Mouse (Mus musculus) thymus, postnatal 10 days (tissue): ENCODE measurements around the gene Fam173b.

Experiments used
- DNase-seq, 2 experiments: peaks; one replicate each; pipeline ENCODE4 v3.0.0; 2021; ENCODE audit warnings: low spot score in 2 of 2

The Fam173b gene

DNA sequence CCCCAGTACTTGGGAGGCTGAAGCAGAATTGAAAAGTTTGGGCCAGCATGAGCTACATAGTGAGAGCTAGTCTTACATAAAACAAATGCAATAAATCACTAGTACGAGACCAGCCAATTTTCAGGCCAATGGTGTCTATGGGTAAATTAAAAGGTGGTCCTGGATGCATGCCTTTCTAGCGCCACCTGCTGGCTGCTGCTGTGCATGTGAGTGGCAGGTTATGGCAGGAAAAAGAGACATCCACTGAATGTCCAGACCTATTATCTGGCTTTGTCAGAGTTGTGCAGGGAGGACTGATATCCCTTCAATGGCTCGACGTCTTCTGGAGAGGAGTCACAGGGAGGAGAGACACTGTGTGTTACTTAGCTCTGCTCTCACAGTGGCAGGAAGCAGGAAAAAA lies 15.1 kb upstream of the Fam173b start:
- peak; percentile 65 to 88 for DNase-seq

DNA sequence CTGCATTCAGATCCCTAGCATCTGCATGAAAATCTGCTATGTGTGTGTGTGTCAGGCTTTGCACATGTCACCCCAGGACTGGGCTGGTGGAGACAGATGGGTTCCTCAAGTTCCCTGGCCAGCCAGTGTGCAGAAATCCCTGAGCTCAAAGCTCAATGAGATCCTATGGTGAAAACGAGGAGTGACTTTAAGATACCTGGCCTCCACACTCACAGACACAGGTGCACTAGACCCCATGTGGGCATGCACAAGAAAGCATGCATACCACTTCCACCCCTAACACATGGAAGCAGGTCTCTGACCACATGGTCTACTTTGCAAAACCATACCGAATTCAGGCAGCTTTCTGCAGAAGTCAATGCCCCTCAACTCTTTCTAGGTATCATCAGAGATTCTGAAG lies 13.9 kb upstream of the Fam173b start:
- DNase-seq: no peak

DNA sequence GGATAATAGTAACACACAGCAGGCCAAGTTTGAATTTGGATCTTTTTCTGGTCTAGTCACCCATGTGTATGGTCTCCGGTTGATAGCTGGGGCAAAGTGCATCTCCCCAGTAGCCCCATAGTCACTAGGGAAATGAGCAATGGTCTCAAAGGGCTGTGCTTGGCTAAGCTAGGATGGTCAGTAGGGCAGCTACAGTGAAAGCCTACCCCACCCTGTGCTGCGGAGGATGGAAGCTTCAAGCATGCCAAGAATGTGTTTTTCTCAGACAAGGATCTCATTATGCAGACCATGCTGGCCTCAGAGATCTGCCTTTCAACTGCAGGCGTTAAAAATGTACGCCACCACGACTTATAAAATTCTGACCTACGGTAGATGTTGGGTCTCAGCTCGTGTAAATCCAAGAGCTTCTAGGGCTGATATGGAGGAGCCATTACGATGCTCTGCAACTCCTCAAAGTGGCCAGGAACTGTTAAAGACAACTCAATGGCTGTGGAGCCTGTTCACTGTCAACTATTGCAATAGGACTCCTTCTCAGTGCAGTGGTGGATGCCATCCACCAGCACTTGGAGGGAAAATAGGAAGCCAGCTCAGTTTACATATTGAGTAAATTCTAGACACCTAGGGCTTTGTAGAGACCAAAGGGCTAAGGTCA lies 12.5 kb upstream of the Fam173b start:
- DNase-seq: no peak

DNA sequence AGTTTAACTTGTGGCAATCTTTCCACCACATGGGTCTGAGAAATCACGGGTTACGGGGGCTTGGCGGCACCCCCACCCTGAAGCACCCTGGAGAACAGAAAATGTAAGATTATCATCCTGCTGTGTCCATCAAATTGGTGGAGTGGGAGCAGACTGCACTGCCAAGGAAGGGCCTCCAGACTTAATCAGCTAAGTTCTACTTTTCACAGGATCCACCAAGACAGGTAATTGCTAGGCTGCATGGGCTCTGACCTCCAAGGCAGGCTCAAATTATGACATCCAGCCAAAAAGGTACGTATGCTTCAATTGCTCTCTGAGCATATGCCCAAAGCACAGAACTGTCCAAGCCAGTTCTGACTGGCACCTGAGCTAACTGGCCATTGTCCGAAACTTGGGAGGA lies 11.5 kb upstream of the Fam173b start:
- DNase-seq: no peak

DNA sequence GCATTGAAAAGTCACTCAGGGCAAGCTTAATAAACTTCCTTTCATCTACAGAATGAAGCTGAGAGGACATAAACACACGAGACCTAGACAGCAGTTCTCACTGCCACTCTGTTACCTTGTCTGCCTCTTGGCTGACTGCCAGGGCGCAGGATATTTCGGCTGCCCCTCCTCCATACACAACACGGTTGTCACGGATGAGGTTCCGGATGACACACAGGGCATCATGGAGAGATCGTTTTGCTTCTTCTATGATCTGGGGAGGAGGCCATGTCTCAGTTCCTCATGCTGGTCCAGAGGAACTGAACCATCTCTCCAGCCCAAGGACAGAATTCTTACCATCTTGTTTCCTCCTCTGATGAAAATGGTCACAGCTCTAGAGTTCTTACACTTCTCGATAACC lies 9.1 kb upstream of the Fam173b start:
- DNase-seq: no peak

DNA sequence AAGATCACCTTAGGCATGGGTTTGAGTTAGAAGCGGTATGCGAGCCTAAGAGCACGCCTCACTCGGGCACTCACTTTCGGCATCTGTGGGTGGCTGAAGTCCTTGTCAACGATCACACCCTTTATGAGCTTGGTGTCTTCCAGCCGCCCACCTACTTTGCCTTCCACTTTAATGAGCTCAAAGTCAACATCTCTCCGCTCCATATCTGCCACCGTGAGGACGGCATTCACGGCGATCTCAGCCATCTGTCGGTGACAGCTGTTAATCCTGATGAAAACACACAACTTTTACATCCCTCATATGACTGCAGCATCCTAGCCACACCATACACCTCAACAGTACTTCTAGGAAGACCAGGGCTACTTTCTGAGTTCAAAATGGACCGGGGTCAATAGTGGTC lies 7.4 kb upstream of the Fam173b start:
- no peak for DNase-seq

DNA sequence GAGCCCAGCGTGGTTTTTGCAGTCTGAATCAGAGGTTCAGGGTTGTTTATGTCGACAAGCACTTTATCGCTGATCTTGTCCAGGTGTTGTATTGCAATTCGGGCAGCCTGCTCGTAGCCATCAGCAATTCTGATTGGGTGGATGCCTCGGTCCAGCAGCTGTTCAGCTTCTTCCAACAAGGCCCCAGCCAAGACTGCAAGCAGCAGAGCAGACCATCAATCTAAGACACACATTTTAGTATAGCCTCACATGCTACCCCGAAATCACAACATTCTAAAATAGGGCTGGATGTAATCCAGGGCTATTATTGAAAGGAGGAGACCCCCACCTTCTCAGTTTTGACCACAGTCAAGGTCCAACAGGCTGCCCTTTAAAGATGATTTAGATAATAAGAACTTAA lies 6.0 kb upstream of the Fam173b start:
- no peak for DNase-seq

DNA sequence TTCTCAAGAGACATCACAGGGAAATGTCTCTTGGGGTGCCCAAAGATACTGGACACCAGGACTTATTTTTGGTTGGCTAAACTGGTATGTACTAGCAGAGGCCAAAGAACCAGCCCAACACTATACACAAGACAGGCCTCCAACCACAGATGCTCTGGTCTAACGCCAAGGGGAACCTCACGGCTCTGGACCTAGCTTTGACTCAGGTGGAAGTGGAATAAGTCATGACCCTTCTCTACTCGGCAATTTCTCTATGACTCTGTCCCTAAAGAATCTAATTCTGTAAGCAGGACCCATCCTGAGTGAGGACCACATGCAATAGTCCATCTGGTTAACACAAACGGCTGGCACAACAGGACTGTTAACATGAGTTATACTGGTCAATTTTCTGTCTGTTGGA lies 1.8 kb upstream of the Fam173b start:
- DNase-seq: no peak

DNA sequence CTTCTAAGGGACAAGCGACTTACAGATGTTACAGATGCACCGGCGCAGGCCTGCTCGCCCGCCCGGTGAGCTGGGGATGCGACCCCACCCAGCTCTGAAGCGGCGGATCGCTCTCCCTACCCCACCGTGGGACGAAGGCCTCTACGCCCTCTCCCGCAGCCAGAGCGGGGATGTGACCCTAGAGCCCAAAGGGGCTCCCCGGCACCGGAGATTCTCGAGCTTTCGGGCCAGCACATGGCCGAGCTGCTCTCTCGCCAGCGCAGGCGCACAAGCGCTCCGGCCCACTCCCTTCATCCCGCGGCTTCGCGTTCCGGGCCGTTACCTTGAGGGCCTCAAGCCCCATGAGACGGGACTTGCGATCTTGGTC lies 390 bp upstream of the Fam173b start:
- no peak for DNase-seq

DNA sequence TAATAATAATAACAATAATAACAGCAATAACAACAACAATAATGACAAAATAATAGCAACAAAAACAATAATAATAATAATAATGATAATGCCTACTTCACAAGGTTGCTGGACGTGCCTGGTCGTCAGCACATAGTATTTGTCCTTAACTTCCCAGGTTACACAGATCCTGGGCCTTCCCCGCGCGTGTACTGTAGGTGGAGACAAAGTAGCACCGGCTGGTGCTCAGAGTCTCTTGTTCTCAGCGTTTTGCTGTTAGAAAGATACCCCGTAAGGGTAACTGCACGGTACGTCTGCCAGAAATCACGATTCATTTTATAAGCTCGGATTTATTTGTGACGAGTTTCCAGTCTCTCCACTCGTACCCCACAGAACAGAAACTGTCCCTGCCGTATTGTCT lies 774 bp downstream of the Fam173b start:
- peak; percentile 56 to 69 for DNase-seq

DNA sequence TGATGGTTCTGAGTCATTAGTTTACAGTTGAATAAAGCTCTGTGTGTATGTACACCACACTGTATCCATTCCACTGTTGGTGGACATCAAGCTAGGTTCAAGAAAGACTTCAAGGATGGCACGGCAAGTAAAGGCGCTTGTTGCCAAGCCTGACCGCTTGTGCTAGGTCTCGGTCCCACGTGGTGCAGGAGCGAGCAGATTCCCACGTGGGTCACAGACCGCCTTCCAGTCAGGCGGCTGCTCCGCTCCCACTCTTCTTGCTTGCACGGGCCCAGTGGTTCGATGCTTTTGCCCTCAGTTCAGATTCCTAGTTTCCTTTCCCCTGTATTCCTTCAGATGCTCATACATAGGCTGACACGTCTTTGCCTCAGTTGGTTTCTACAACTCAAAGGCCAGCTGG lies 1.5 kb downstream of the Fam173b start:
- no peak for DNase-seq

DNA sequence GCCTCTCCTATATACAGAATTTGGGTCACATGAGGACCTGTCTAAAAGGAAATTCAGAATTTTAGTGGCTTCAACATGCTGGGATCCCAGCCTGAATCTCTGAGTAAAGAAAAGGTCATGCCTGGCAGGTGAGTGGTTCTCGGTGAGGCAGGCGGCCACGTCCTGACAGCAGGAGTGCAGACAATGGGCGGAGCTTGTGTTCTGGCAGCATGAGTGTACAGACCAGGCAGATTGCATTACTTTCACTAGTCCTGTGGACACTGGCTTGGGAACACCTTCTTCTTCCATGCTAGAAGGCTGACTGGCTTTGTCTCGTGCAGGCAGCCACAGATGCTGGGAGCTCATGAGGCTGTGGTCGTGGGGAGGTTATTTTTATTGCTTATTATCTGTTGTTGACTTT lies 5.2 kb downstream of the Fam173b start:
- no peak for DNase-seq

DNA sequence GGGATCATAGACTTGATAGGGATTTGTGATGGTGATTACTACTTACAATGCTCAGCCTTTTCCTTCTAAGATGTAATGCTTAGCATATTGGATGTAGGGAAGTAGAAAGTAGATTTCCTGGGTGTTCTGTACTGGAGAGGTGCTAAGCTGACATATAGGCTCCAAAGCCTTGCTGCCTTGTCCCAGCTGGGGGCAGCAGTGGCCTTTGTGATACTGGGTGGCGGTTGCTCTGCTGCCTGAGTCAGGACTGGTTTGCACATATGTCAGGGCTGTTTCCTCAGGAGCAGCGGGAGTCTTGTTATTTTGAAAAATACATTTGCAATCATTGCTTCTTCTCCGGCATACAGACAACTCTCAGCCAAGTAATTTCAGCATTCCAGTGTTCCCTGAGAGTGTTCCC lies 9.4 kb downstream of the Fam173b start:
- no peak for DNase-seq

DNA sequence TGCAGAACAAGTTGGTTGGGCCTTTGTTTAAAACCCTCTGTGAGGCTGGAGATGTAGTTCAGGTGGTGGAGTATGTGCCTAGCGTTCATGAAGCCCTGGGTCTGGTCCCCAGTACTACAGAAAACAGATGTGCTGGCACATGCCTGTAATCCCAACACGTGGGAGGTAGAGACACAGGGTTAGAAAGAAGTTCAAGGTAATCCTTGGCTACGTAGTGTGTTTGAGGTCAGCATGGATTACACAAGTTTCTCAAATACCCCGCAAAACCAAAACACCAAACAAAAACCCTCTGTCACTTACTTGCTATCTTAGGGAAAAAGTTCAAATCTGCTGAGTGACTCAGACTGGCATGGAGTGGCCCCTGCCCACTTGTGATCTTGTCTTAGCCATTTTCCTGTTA lies 10.3 kb downstream of the Fam173b start:
- no peak for DNase-seq

DNA sequence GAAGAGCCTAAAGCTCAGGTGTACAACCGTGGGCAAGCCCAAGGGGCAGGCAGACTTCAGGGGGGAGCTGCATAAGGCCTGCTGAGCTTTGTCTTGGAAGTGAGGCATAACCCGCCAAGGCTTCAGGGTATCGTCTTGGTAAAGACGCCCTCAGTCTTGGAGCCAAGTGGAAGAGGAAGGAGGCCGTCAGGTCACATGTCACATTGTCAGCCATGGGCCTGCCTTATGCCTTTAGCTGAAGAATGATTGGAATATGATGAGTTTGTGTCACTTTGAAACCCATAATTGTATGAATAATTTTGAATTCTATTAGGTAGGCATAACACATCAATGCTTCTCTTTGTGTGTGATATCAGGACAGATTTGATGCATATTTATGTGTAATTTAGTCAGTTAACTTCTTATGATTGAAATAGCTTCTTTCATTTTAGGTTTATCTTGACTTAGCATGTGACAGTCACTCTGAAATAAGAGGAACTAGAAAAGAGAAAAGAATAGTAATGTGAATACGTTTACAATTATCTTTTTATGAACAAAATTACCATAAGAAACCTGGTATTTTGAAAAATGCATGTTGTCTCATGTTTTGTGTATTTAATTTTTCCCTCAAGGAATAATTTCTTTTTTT lies 12.3 kb downstream of the Fam173b start:
- no peak for DNase-seq

DNA sequence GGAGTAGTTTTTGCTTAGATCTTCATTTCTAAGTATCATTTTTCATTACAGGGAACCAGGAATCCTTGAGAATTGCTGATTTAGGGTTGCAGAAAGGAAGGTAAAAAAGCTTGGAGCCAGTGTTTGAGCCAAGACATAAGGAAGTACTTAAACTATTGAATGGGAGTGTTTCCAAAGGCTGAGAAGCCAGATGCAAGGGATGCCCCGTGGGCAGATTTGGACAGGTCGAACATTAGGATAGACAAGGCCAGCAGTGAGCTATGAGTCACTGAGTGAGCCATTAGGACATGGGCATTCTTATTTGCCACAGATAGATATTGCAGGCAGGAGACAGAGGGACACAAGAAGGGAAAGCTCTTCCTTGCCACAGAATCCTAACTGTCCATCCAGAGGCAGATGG lies 13.0 kb downstream of the Fam173b start:
- DNase-seq: no peak

DNA sequence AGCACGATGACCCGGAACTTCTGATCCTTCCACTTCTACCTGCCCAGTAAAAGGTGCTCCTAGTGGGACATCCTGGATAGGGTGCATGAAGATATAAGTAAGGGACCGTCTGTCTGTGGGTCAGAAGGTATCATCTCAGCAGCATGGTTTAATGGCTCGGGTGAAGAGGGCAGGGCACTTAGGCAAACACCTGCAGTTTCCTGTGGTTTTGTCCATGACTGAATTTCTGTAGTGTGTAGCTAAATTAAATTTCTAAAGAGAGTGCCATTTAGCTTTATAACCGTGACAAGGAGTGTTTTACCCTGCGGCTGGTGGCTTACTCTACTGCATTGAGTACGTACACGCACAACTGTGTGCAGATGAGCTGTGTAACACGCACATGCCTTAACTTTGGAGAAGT lies 15.6 kb downstream of the Fam173b start:
- no peak for DNase-seq

DNA sequence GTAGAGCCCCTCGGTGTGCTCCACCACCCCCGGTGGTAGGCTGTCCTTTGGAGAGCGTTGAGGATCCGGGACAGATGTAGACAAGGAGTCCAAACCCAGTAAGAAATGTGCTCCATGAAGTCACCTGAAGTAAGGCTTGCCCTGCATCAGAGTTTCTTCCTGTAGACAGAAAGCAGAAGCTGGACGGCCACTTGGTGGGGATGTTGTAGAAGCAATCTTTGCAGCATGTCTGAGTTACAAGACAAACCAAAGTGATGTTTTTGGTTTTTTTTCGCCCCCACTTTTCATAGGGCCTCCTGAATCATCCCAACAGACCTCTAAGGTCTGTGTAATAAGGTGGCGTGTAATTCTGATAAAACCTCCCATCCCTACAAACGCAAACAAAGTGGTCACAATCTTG lies 17.9 kb downstream of the Fam173b start:
- no peak for DNase-seq

DNA sequence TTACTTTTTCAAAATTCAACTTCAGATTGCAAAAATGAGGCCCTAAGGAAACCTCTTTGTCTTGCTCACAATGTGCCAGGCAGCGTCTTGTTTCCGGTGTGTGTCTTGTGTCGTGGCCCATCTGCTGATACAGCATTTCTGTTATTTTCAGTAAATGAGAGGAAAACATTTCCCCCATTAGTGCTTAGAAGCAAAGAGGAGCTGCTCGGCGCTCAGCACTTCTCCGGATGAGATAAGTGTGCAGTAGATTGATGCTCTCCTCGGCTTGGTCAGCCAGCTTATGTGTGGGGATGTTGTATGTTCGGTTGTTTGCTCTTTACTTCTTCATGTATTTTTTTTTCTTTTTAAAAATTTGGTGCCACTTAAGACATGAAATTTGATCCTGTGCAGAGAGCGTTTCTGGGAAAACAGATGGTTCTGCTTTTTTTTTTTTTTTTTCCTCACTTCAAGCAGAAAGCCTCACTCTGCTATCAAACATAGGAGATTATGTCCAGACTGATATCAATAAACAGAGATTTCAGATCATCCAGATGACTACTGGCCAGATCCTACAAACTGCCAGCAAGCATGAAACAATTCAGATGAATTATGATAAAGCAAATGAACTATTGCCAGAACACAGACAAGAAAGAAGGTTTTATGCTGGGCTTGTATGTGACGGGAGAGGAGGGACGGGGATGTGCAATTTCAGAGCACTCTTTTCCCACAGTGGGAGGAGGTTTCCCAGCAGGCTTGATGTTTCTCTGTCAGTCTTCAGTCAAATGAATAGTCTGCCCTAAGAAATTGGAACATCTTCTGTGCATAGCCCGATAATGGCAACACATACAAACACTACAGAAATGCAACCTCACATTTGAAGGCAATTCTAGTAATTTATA lies 25.9 kb downstream of the Fam173b start:
- no peak for DNase-seq

DNA sequence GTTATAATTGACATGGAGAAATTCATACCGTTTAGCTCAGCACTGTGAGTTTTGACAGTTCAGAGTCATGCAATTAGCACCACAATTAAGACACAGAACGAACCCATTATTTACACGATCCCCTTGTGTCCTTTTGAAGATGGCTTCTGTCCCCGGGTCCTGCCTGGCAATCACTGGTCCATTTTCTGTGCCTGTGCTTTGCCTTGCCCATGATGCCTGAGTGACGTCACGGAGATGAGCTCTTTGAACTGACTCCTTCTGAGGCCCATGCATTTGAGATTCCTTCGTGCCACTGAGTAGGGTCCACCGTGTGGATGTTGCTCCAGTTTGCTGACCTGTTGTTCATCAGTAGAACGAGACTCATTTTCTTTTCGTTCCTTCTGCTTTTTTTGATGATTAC lies 26.5 kb downstream of the Fam173b start:
- no peak for DNase-seq

DNA sequence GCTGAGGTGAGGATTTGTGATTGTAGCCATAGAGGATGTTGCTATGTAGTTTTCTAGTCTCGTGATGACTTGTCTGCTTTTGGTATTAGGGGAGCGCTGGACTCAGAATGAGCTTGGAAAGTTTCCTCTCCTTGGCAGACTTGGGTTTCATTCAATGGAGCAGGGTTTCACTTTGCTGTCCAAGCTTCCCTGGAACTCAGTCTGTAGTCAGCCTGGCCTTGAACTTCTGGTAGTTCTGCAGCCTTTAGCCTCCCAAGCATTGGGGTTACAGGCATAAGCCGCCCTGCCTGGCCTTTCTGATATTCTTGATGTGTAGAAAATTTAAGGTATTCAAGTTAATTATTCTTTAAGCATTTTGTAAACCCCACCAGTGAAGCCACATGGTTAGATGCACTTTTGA lies 27.9 kb downstream of the Fam173b start:
- no peak for DNase-seq

DNA sequence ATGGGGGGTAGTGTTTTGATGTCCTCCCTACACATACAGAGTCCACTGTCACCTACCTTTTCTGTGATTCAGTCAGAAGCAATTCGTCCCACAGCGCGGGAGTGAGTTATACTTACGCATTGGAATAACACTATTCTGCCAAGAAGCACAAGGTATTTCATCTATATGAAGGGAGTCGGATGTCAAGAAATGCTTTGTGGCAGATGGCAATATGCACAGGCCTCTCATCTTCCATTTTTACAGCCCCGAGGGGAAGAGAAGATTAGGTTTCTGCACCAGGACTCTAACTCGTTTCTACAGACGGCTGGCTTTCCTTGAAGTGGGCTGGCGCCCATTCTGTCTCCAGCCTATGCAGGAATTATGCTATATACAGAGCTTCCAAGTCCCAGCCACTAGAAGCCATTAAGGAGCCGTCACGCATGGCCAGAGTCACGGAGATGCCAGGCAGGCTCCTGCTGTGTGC lies 29.8 kb downstream of the Fam173b start:
- DNase-seq: no peak

DNA sequence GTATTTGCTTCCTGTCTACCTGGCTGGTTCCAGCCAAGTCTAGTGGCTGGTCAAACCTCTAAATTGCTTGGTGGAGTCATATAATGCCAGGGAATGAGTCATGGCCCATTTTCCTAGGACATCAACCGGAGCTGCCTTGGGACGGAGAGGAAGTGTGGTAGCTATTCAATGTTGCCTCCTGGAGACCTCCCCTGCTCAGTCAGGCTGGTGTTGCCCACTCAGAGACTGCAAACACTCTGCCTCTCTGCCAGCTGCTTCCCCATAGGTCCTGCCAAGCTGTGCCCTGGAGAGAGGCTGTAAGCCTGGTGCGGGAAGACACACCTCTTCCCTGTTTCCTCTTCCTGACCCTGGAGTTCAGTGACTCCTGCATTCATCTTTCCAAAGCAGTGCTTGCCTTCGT lies 30.8 kb downstream of the Fam173b start:
- DNase-seq: no peak
